Mouse (Mus musculus): ENCODE results near the gene Hif3a. TPM values are rescaled to one million over a fixed set of nuclear protein-coding genes. Genes with fewer than 3 reads are reported as not detected.

The Hif3a gene
- polyA plus RNA-seq, 1 experiment from 2014 or later = 31.6 TPM

- Histone ChIP-seq H3K4me3 (ENCODE audit: low read depth, low read length) (no peak overlapping the region), H3K27ac (ENCODE audit: low read depth, low read length) (no peak overlapping the region), H3K4me1 (ENCODE audit: control insufficient read depth, insufficient read depth, low read length) (peaks cover 29% of the 10 kb centered on the region), H3K4me2 (no peak overlapping the region), H3K36me3 (ENCODE audit: control insufficient read depth, insufficient read depth, low read length) (peaks cover 16% of the 10 kb centered on the region), H3K27me3 (ENCODE audit: control insufficient read depth, insufficient read depth, low read length) (no peaks in the 10 kb centered on the region), H3K9ac (ENCODE audit: low read depth, low read length) (no peak overlapping the region), H3K9me3 (replicated peaks; ENCODE audit: control insufficient read depth, low read length) (no peaks in the 10 kb centered on the region)
- 87% methylated on average over 15 of the region's 16 CpGs for WGBS (ENCODE audit: insufficient replicate concordance)
- no peak for ATAC-seq (replicated peaks; ENCODE audit: insufficient number of reproducible peaks, low FRiP score, low TSS enrichment)
Observed at GRCm38 (mm10) chr7:17054325-17054989, 7.8 kb downstream of the Hif3a start.

GRCm38 (mm10) chr7:17050933-17051594, 11.2 kb downstream of the Hif3a start:
- Histone ChIP-seq H3K4me1 (ENCODE audit: control insufficient read depth, insufficient read depth, low read length) (peaks cover 4% of the 10 kb centered on the region; the same call in 1 of the 2 replicates), H3K27me3 (ENCODE audit: control insufficient read depth, insufficient read depth, low read length) (no peaks in the 10 kb centered on the region), H3K36me3 (ENCODE audit: control insufficient read depth, insufficient read depth, low read length) (peaks cover 35% of the 10 kb centered on the region), H3K4me2 (no peak overlapping the region), H3K27ac (ENCODE audit: low read depth, low read length) (no peak overlapping the region), H3K9ac (ENCODE audit: low read depth, low read length) (no peak overlapping the region), H3K9me3 (replicated peaks; ENCODE audit: control insufficient read depth, low read length) (no peaks in the 10 kb centered on the region), H3K4me3 (ENCODE audit: low read depth, low read length) (no peak overlapping the region)
- WGBS (ENCODE audit: insufficient replicate concordance) = 12% methylated on average over 15 of the region's 17 CpGs
- no peak for ATAC-seq (replicated peaks; ENCODE audit: insufficient number of reproducible peaks, low FRiP score, low TSS enrichment)

GRCm38 (mm10) chr7:17050491-17050890, 11.7 kb downstream of the Hif3a start:
- Histone ChIP-seq H3K4me3 (ENCODE audit: low read depth, low read length) (no peak overlapping the region), H3K27ac (ENCODE audit: low read depth, low read length) (no peak overlapping the region), H3K9ac (ENCODE audit: low read depth, low read length) (no peak overlapping the region), H3K36me3 (ENCODE audit: control insufficient read depth, insufficient read depth, low read length) (peaks cover 35% of the 10 kb centered on the region), H3K4me2 (no peak overlapping the region), H3K4me1 (ENCODE audit: control insufficient read depth, insufficient read depth, low read length) (peaks cover 4% of the 10 kb centered on the region; the same call in 1 of the 2 replicates), H3K9me3 (replicated peaks; ENCODE audit: control insufficient read depth, low read length) (no peaks in the 10 kb centered on the region), H3K27me3 (ENCODE audit: control insufficient read depth, insufficient read depth, low read length) (no peaks in the 10 kb centered on the region)
- ATAC-seq (replicated peaks; ENCODE audit: insufficient number of reproducible peaks, low FRiP score, low TSS enrichment) = no peak
- WGBS (ENCODE audit: insufficient replicate concordance) = 43% methylated on average over 11 of the region's 11 CpGs

GRCm38 (mm10) chr7:17048431-17049190, 13.6 kb downstream of the Hif3a start:
- Histone ChIP-seq H3K9ac (ENCODE audit: low read depth, low read length) (no peak overlapping the region), H3K4me3 (ENCODE audit: low read depth, low read length) (no peak overlapping the region), H3K4me1 (ENCODE audit: control insufficient read depth, insufficient read depth, low read length) (peaks cover 4% of the 10 kb centered on the region; the same call in 1 of the 2 replicates), H3K4me2 (no peak overlapping the region), H3K27me3 (ENCODE audit: control insufficient read depth, insufficient read depth, low read length) (no peaks in the 10 kb centered on the region), H3K36me3 (ENCODE audit: control insufficient read depth, insufficient read depth, low read length) (peaks cover 38% of the 10 kb centered on the region), H3K27ac (ENCODE audit: low read depth, low read length) (no peak overlapping the region), H3K9me3 (replicated peaks; ENCODE audit: control insufficient read depth, low read length) (peaks cover 2% of the 10 kb centered on the region; the same call in 1 of the 2 replicates)
- ATAC-seq (replicated peaks; ENCODE audit: insufficient number of reproducible peaks, low FRiP score, low TSS enrichment) = no peak
- 87% methylated on average over 10 of the region's 10 CpGs for WGBS (ENCODE audit: insufficient replicate concordance)

- ATAC-seq (replicated peaks; ENCODE audit: insufficient number of reproducible peaks, low FRiP score, low TSS enrichment) = no peak
- H3K4me1 ChIP-seq (ENCODE audit: control insufficient read depth, insufficient read depth, low read length) = peaks cover 4% of the 10 kb centered on the region; the same call in 1 of the 2 replicates
- H3K9me3 ChIP-seq (replicated peaks; ENCODE audit: control insufficient read depth, low read length) = peaks cover 5% of the 10 kb centered on the region; the same call in 1 of the 2 replicates
- H3K4me3 ChIP-seq (ENCODE audit: low read depth, low read length) = no peak overlapping the region
- H3K36me3 ChIP-seq (ENCODE audit: control insufficient read depth, insufficient read depth, low read length) = peaks cover 40% of the 10 kb centered on the region
- 86% methylated on average over 5 of the region's 5 CpGs for WGBS (ENCODE audit: insufficient replicate concordance)
- no peaks in the 10 kb centered on the region for H3K27me3 ChIP-seq (ENCODE audit: control insufficient read depth, insufficient read depth, low read length)
- H3K9ac ChIP-seq (ENCODE audit: low read depth, low read length) = no peak overlapping the region
- no peak overlapping the region for H3K27ac ChIP-seq (ENCODE audit: low read depth, low read length)
- H3K4me2 ChIP-seq = no peak overlapping the region
Observed at GRCm38 (mm10) chr7:17047041-17047682, 15.1 kb downstream of the Hif3a start.

GRCm38 (mm10) chr7:17045743-17046142, 16.5 kb downstream of the Hif3a start:
- no peak overlapping the region for H3K4me3 ChIP-seq (ENCODE audit: low read depth, low read length)
- 78% methylated on average over 1 of the region's 1 CpGs for WGBS (ENCODE audit: insufficient replicate concordance)
- no peak for ATAC-seq (replicated peaks; ENCODE audit: insufficient number of reproducible peaks, low FRiP score, low TSS enrichment)
- peaks cover 45% of the 10 kb centered on the region for H3K36me3 ChIP-seq (ENCODE audit: control insufficient read depth, insufficient read depth, low read length)
- H3K4me2 ChIP-seq = no peak overlapping the region
- H3K27me3 ChIP-seq (ENCODE audit: control insufficient read depth, insufficient read depth, low read length) = no peaks in the 10 kb centered on the region
- H3K9me3 ChIP-seq (replicated peaks; ENCODE audit: control insufficient read depth, low read length) = peaks cover 5% of the 10 kb centered on the region; the same call in 1 of the 2 replicates
- H3K27ac ChIP-seq (ENCODE audit: low read depth, low read length) = no peak overlapping the region
- no peak overlapping the region for H3K9ac ChIP-seq (ENCODE audit: low read depth, low read length)
- peaks cover 4% of the 10 kb centered on the region; the same call in 1 of the 2 replicates for H3K4me1 ChIP-seq (ENCODE audit: control insufficient read depth, insufficient read depth, low read length)

- no peak overlapping the region for H3K4me2 ChIP-seq
- no peak overlapping the region for H3K27ac ChIP-seq (ENCODE audit: low read depth, low read length)
- H3K27me3 ChIP-seq (ENCODE audit: control insufficient read depth, insufficient read depth, low read length) = no peaks in the 10 kb centered on the region
- H3K36me3 ChIP-seq (ENCODE audit: control insufficient read depth, insufficient read depth, low read length) = peaks cover 61% of the 10 kb centered on the region
- peaks cover 5% of the 10 kb centered on the region; the same call in 1 of the 2 replicates for H3K9me3 ChIP-seq (replicated peaks; ENCODE audit: control insufficient read depth, low read length)
- ATAC-seq (replicated peaks; ENCODE audit: insufficient number of reproducible peaks, low FRiP score, low TSS enrichment) = no peak
- no peak overlapping the region for H3K4me3 ChIP-seq (ENCODE audit: low read depth, low read length)
- peaks cover 5% of the 10 kb centered on the region; the same call in 1 of the 2 replicates for H3K4me1 ChIP-seq (ENCODE audit: control insufficient read depth, insufficient read depth, low read length)
- WGBS (ENCODE audit: insufficient replicate concordance) = 89% methylated on average over 7 of the region's 7 CpGs
- H3K9ac ChIP-seq (ENCODE audit: low read depth, low read length) = no peak overlapping the region
Observed at GRCm38 (mm10) chr7:17039373-17039772, 22.9 kb downstream of the Hif3a start.

GRCm38 (mm10) chr7:17038018-17038695, 24.1 kb downstream of the Hif3a start:
- WGBS (ENCODE audit: insufficient replicate concordance) = 57% methylated on average over 9 of the region's 9 CpGs
- ATAC-seq (replicated peaks; ENCODE audit: insufficient number of reproducible peaks, low FRiP score, low TSS enrichment) = no peak
- no peaks in the 10 kb centered on the region for H3K27me3 ChIP-seq (ENCODE audit: control insufficient read depth, insufficient read depth, low read length)
- peaks cover 60% of the 10 kb centered on the region for H3K36me3 ChIP-seq (ENCODE audit: control insufficient read depth, insufficient read depth, low read length)
- H3K4me1 ChIP-seq (ENCODE audit: control insufficient read depth, insufficient read depth, low read length) = peaks cover 5% of the 10 kb centered on the region; the same call in 1 of the 2 replicates
- no peak overlapping the region for H3K4me2 ChIP-seq
- no peak overlapping the region for H3K4me3 ChIP-seq (ENCODE audit: low read depth, low read length)
- no peaks in the 10 kb centered on the region for H3K9me3 ChIP-seq (replicated peaks; ENCODE audit: control insufficient read depth, low read length)
- H3K9ac ChIP-seq (ENCODE audit: low read depth, low read length) = no peak overlapping the region
- no peak overlapping the region for H3K27ac ChIP-seq (ENCODE audit: low read depth, low read length)

Measured in heart, embryonic 11.5 days (tissue).